Mouse (Mus musculus): ENCODE measurements around the gene Ptprq.

DNA sequence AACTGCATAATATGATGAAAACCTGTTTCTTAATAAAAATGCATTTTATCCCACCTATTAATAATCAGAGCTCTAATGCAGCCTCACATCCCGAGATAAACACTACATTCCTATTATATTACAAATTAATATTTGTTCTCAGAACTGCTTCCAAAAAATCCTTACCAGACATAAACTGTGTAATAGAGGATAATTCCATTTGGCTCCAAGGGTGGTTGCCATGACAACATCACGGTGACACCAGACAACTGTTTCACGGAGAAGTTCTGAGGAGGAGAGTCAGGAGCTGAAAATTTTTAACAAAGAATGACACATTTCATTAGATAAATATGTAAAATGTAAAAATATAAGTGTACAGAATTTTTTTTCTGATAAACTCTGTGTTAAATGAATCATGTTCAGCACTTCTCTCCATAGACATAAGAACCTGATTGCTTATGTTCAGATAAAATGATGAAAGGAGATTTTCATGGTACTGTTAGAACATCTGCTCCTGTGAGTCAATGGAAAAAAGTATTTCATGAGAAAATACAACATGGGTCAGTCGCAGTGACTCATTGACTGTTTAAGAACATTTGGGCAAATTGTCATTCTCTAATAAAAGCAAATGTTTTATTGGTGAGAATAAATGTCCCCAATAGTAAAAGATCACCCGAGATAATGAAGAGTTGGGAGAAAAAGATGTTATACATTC is 57.3 kb downstream of the Ptprq start:
- TF ChIP-seq CTCF (IDR thresholded peaks at IDR 0.05; ENCODE audit: low read depth, low read length) (no peak), POLR2A (IDR thresholded peaks at IDR 0.05; ENCODE audit: borderline replicate concordance, low read depth, low read length) (no peak)

Measured in bone marrow macrophage, adult 2 months (primary cell).